Mouse (Mus musculus) ES-E14 (cell line): ENCODE results near the gene Pakap. TPM values are rescaled to one million over a fixed set of nuclear protein-coding genes. Genes with fewer than 3 reads are reported as not detected.
A peak's percentile ranks its signal among the peaks of the same experiment; 100 is the strongest.

Experiments used
- DNase-seq: peaks from one replicate; pipeline ENCODE4 v3.0.0-alpha.2; 2013; ENCODE audit warnings: low read depth, low spot score
- H3K27ac ChIP-seq: 2 replicates; pipeline ENCODE4 v1.5.1; 2012; ENCODE audit warnings: low read depth, mild to moderate bottlenecking, low read length, moderate library complexity, mixed read lengths; ENCODE audit not compliant: poor library complexity, insufficient read depth, severe bottlenecking
- H3K36me3 ChIP-seq: 2 replicates; pipeline ENCODE4 v1.6.1; 2012; ENCODE audit warnings: mild to moderate bottlenecking, low read length, moderate library complexity, mixed read lengths; ENCODE audit not compliant: control insufficient read depth, poor library complexity, insufficient read depth, severe bottlenecking
- H3K4me1 ChIP-seq, 2 experiments: fragments of 150-350 bp in 1 of 2; sonication (generic) in 1 of 2; 2 replicates each; pipeline ENCODE4 v1.6.1; 2012; ENCODE audit warnings: low read length in 2 of 2, mild to moderate bottlenecking in 1 of 2, mixed read lengths in 1 of 2; ENCODE audit not compliant: control insufficient read depth in 2 of 2, insufficient read depth in 2 of 2, poor library complexity in 1 of 2
- H3K4me3 ChIP-seq, 2 experiments: fragments of 150-350 bp in 1 of 2; sonication (generic) in 1 of 2; 2 replicates each; pipeline ENCODE4 v1.5.1; 2012; ENCODE audit warnings: low read length in 2 of 2, low read depth in 1 of 2, mild to moderate bottlenecking in 1 of 2, mixed read lengths in 1 of 2; ENCODE audit not compliant: insufficient read depth in 1 of 2, poor library complexity in 1 of 2, severe bottlenecking in 1 of 2
- H3K9ac ChIP-seq: 2 replicates; pipeline ENCODE4 v1.6.1; 2012; ENCODE audit warnings: low read depth, mild to moderate bottlenecking, low read length, mixed read lengths; ENCODE audit not compliant: poor library complexity, insufficient read depth, severe bottlenecking
- H3K9me3 ChIP-seq: fragments of 150-350 bp; sonication (generic); 2 replicates; pipeline ENCODE4 v1.6.1; 2012; ENCODE audit warnings: low read depth, mild to moderate bottlenecking, low read length; ENCODE audit not compliant: control insufficient read depth, insufficient read depth
- CHD2 ChIP-seq: IDR thresholded peaks from 2 replicates; pipeline ENCODE4 v1.6.1; 2014; ENCODE audit warnings: mild to moderate bottlenecking, low read depth, low read length, inconsistent platforms
- HCFC1 ChIP-seq: IDR thresholded peaks from 2 replicates; pipeline ENCODE4 v1.6.1; 2012; ENCODE audit warnings: low read length, inconsistent platforms, borderline replicate concordance; ENCODE audit not compliant: insufficient read depth
- MAFK ChIP-seq: IDR thresholded peaks from 2 replicates; pipeline ENCODE4 v1.6.1; 2014; ENCODE audit warnings: mild to moderate bottlenecking, low read depth, low read length, inconsistent platforms; ENCODE audit not compliant: insufficient read depth
- ZC3H11A ChIP-seq: IDR thresholded peaks from 2 replicates; pipeline ENCODE4 v1.6.1; 2012; ENCODE audit warnings: low read depth, mild to moderate bottlenecking, inconsistent platforms, low read length, borderline replicate concordance
- ZNF384 ChIP-seq: IDR thresholded peaks from 2 replicates; pipeline ENCODE4 v1.6.1; 2012; ENCODE audit warnings: low read depth, low read length, inconsistent platforms
- in situ Hi-C, 2 experiments: fragments of 600-800 bp; cut with MboI; formaldehyde crosslinking; loops; one replicate each; pipeline ENCODE4 v1.15.1; 2025; ENCODE audit warnings: low sequenced_read_pairs in 2 of 2, inconsistent platforms in 1 of 2; ENCODE audit not compliant: unreplicated experiment in 2 of 2
- total RNA-seq: library from RNA; depleted of rRNA; stranded (reverse); fragments of 300-350 nt; gene quantifications from 2 replicates; pipeline ENCODE4 v1.2.3, GENCODE M21; 2012

Pakap gene
- total RNA-seq, 1 experiment: 5.8 TPM

DNA sequence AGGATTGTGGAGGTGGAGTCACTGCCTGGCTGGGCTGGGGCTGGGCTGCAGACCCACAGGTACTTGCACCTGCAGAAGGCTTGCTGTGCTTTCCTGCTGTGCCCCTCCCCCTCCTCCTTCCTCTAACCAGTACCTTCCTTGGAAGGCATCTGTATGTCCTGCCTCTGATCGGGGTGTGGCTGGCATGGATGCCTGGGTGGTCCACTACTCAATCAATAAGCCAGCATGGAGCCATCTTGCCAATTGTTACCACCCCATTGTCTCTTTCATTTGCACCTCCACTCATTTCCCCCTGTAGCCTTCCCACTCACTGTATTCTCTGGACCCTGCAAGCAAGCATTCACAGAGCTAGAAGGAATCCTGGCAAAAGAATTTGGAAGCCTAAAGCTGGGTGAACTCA is 122.8 kb downstream of the Pakap start:
- H3K4me3 ChIP-seq: no peak overlapping the region
- H3K4me1 ChIP-seq: peaks cover 27 to 46% of the 10 kb centered on the region in 2 experiments
- TF ChIP-seq ZC3H11A (no peak), CHD2 (0 out of 2 replicates have a peak, but pooled peaks have one; percentile 62)
- no peaks in the 10 kb centered on the region for H3K36me3 ChIP-seq
- H3K9me3 ChIP-seq: no peaks in the 10 kb centered on the region
- H3K27ac ChIP-seq: peak overlapping the region; percentile 82; the same call in 1 of the 2 replicates
- no peak overlapping the region for H3K9ac ChIP-seq
- in situ Hi-C loops: no loop called here
- DNase-seq: peak; percentile 96

DNA sequence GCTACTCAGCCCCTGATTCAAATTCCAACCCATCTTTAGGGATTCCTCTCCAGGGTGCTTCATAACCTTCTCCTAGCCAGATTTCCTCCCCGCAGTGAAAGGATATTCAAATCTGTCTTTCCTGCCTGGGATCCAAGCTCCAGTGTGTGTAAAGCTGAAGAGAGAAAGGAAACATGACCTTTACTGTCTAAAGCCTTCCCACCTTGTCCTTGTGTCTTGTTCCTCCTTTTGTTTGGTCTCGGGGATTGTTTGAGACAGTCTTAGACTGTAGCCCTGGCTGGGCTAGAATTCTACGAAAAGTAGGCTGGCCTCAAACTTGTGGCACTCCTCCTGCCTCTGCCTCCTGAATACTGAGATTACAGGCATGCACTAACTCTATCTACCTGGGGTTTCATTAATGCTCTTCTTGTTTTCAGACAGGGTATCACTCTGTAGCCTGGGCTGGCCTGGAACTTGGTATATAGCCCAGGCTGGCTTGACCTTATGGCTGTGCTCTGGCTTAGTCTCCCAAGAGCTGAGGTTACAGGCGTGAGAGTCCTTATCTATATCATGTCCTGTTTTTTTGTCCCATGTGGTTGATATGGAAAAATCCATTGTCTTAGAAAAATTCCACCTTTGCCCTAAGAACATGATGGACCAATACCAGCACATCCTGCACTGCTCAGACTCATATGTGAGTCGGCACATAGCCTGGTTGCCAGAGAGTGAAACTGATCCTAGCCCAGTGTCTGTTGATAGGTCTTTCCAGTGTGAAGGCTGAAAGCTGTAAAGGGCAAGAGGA is 126.6 kb downstream of the Pakap start:
- Histone ChIP-seq H3K27ac (peak overlapping the region; percentile 66; the same call in 1 of the 2 replicates), H3K9me3 (no peaks in the 10 kb centered on the region), H3K9ac (no peak overlapping the region), H3K36me3 (no peaks in the 10 kb centered on the region), H3K4me3 (no peak overlapping the region), H3K4me1 (peaks cover 10 to 32% of the 10 kb centered on the region in 2 experiments)
- no peak for DNase-seq
- TF ChIP-seq HCFC1 (no peak), CHD2 (no peak), ZNF384 (no peak), ZC3H11A (no peak), MAFK (no peak)
- in situ Hi-C loops: no loop called here

- TF ChIP-seq HCFC1 (no peak), ZNF384 (no peak), MAFK (no peak), CHD2 (no peak), ZC3H11A (no peak)
- H3K9me3 ChIP-seq: no peaks in the 10 kb centered on the region
Measured at GRCm38 (mm10) chr4:57696955-57697354, 129.0 kb downstream of the Pakap start.

DNA sequence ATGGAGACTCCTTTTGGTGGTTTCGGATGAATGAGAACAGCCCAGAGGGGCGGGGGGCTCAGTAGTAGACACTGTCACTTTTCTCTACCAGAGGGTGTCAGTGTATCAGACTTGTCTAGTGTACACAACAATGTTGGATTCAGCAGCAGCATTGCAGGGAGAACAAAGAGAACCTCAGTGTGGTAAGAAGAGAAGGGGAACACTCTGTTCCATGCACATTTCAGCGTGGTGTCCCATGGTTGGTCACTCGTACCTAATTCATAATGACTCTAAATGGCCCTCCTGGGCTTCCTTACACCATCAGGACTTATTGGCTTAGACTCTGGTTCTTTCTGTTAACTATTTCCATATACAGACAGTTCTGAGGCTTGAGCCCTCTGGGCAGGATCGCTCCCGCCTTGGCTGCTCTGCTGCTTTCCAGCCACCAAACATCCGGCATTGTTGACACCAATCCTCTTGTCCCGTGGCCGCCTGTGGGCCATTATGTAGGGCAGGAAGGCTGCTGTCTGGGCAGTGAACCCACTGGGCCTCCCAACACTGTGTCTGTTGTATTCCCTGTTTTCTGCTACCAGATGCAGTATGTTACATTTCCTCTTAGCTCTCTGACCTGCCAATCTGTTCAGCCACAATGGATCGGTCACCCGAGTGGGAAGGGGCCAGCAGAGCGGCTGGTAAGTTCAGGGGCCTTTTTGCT is 130.1 kb downstream of the Pakap start:
- Histone ChIP-seq H3K36me3 (no peaks in the 10 kb centered on the region), H3K9ac (no peak overlapping the region), H3K27ac (no peak overlapping the region), H3K4me3 (no peak overlapping the region), H3K9me3 (no peaks in the 10 kb centered on the region), H3K4me1 (peaks cover 3 to 17% of the 10 kb centered on the region in 2 experiments; a peak in 3 of 4 replicates)
- no peak for DNase-seq
- in situ Hi-C loops: no loop called here
- TF ChIP-seq ZC3H11A (no peak), HCFC1 (no peak), CHD2 (no peak), MAFK (no peak), ZNF384 (no peak)

More at GRCm38 (mm10) chr4:57696955-57697354, 129.0 kb downstream of the Pakap start:
- Histone ChIP-seq H3K27ac (no peak overlapping the region), H3K36me3 (no peaks in the 10 kb centered on the region), H3K4me3 (no peak overlapping the region), H3K9ac (no peak overlapping the region), H3K4me1 (peaks cover 3 to 19% of the 10 kb centered on the region in 2 experiments; a peak in 3 of 4 replicates)
- no peak for DNase-seq
- in situ Hi-C loops: no loop called here
